Mouse (Mus musculus) heart, embryonic 14.5 days (tissue): Measurements from ENCODE around the gene Exosc7. TPM values are rescaled to one million over a fixed set of nuclear protein-coding genes. Genes with fewer than 3 reads are reported as not detected.

ENCODE experiments used
- ATAC-seq: fragments of 200-750 bp; cut with Nextera tagmentation; 2 replicates; pipeline ENCODE4 v1.8.0; 2017; ENCODE audit warnings: low read depth, moderate TSS enrichment; ENCODE audit not compliant: insufficient number of reproducible peaks, insufficient read depth, low FRiP score
- H3K27ac ChIP-seq, 2 experiments: fragments of 200-500 bp in 1 of 2; fragments of 300-500 bp in 1 of 2; sonication (generic) in 1 of 2; replicated peaks in 1 of 2; 2 replicates each; pipeline ENCODE4 v1.5.1; 2012 to 2014; ENCODE audit warnings: low read depth in 2 of 2, low read length in 2 of 2, control low read depth in 1 of 2, mild to moderate bottlenecking in 1 of 2, mixed read lengths in 1 of 2; ENCODE audit not compliant: control insufficient read depth in 1 of 2, insufficient read depth in 1 of 2
- H3K27me3 ChIP-seq: fragments of 300-500 bp; sonication (generic); 2 replicates; pipeline ENCODE4 v1.6.1; 2014; ENCODE audit warnings: mild to moderate bottlenecking, low read length, control low read depth; ENCODE audit not compliant: control insufficient read depth, insufficient read depth
- H3K36me3 ChIP-seq: fragments of 300-500 bp; sonication (generic); 2 replicates; pipeline ENCODE4 v1.6.1; 2014; ENCODE audit warnings: mild to moderate bottlenecking, control low read depth, low read length, mixed read lengths; ENCODE audit not compliant: control insufficient read depth, insufficient read depth
- H3K4me1 ChIP-seq, 2 experiments: fragments of 200-500 bp in 1 of 2; fragments of 300-500 bp in 1 of 2; sonication (generic) in 1 of 2; 2 replicates each; pipeline ENCODE4 v1.6.1; 2012 to 2014; ENCODE audit warnings: low read length in 2 of 2, control low read depth in 1 of 2, mixed read lengths in 1 of 2; ENCODE audit not compliant: control insufficient read depth in 2 of 2, insufficient read depth in 2 of 2
- H3K4me2 ChIP-seq: fragments of 300-500 bp; sonication (generic); 2 replicates; pipeline ENCODE4 v1.6.1; 2014; ENCODE audit warnings: mild to moderate bottlenecking, low read length
- H3K4me3 ChIP-seq, 2 experiments: fragments of 200-500 bp in 1 of 2; fragments of 300-500 bp in 1 of 2; sonication (generic) in 1 of 2; 2 replicates each; pipeline ENCODE4 v1.5.1; 2012 to 2014; ENCODE audit warnings: low read length in 2 of 2, mild to moderate bottlenecking in 2 of 2, control low read depth in 1 of 2, low read depth in 1 of 2, moderate library complexity in 1 of 2; ENCODE audit not compliant: control insufficient read depth in 1 of 2, insufficient read depth in 1 of 2
- H3K9ac ChIP-seq: fragments of 300-500 bp; sonication (generic); 2 replicates; pipeline ENCODE4 v1.6.1; 2014; ENCODE audit warnings: mild to moderate bottlenecking, low read length
- H3K9me3 ChIP-seq: fragments of 300-500 bp; sonication (generic); 2 replicates; pipeline ENCODE4 v1.6.1; 2016; ENCODE audit warnings: low read length, control low read depth; ENCODE audit not compliant: control insufficient read depth
- WGBS: fragments of 180-500 bp; shearing (Covaris S2); extraction: QIAGEN DNeasy Blood & Tissue Kit; methylation state at CpG from one replicate; pipeline ENCODE4 v1.1.7; 2014; 5-methylcytosine and 5-hydroxymethylcytosine counted together
- polyA plus RNA-seq: library from polyadenylated mRNA; unstranded; fragments of >200 nt; fragmentation: Nextera tagmentation; extraction: Ambion mirVana; gene quantifications from 2 replicates; pipeline ENCODE4 v1.2.1, GENCODE M21; 2014

Exosc7 gene
- polyA plus RNA-seq, 1 experiment from 2014 or later = 72.9 TPM

GRCm38 (mm10) chr9:123156910-123157361 is 43.9 kb downstream of the Exosc7 start:
- Histone ChIP-seq H3K9me3 (no peaks in the 10 kb centered on the region), H3K4me1 (peaks cover 3 to 5% of the 10 kb centered on the region in 2 experiments; a peak in 1 of 4 replicates), H3K27me3 (no peaks in the 10 kb centered on the region), H3K27ac (no peak overlapping the region), H3K4me2 (peak overlapping the region; percentile 60), H3K36me3 (no peaks in the 10 kb centered on the region), H3K4me3 (peak overlapping the region; percentile 24 to 35; a peak in 3 of 4 replicates), H3K9ac (peak overlapping the region; percentile 38; the same call in 1 of the 2 replicates)
- no peak for ATAC-seq
- WGBS = 23% methylated on average over 30 of the region's 30 CpGs

DNA sequence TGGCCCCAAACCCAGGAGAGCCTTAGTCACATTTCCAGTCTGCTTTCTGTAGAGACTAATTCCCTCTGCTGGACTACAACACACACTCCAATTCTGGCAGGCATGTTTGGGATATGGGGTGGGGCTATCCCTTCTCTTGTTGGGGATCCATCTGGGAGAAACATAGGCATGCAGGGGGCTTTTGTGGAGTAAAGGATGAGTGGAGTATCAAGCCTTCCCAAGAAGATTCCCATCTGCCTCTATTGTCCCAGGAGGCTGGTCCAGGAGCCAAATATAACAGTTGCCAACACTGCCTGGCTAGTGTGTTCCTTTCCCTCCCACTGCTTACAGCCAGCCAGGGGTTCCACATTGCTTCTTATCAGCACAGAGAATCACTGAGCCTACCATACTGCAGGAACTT is 44.7 kb downstream of the Exosc7 start:
- peaks cover 3 to 5% of the 10 kb centered on the region in 2 experiments; a peak in 1 of 4 replicates for H3K4me1 ChIP-seq
- no peaks in the 10 kb centered on the region for H3K9me3 ChIP-seq
- no peaks in the 10 kb centered on the region for H3K27me3 ChIP-seq
- H3K4me2 ChIP-seq = no peak overlapping the region
- H3K9ac ChIP-seq = no peak overlapping the region
- H3K27ac ChIP-seq = no peak overlapping the region
- no peak for ATAC-seq
- H3K4me3 ChIP-seq = no peak overlapping the region
- no peaks in the 10 kb centered on the region for H3K36me3 ChIP-seq

DNA sequence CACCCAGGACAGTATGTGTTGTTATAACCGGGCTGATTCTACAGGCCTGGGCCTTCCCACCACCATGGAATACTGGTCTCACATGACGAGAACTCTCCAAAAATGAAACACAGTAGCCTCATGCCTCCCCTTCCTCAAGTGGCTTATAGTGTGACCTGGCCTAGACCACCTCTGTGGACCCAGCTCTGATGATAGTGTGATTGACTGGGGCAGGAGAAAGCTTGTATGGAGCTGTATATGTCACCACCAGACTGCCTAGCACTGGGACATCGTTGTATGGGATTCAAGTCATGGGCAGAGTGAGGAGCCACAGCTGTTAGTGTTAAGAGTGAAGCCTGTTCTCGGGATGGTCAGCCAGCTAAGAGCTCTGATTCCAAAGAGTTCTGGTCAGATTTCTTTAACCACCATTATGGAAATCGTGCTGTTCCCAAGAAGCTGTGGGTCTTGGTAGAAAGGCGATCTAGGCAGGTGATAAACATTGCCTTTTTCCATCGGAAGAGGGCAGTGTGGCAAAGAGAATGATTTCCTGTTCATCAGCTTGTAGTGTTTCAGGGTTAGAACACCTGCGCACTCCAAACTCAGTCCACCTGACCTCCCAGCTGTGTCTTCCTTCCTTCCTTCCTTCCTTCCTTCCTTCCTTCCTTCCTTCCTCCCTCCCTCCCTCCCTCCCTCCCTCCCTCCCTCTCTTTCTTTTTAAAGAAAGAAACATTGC is 45.3 kb downstream of the Exosc7 start:
- H3K9me3 ChIP-seq = no peaks in the 10 kb centered on the region
- no peaks in the 10 kb centered on the region for H3K36me3 ChIP-seq
- no peak for ATAC-seq
- H3K27ac ChIP-seq = no peak overlapping the region
- H3K27me3 ChIP-seq = no peaks in the 10 kb centered on the region
- peaks cover 3 to 5% of the 10 kb centered on the region in 2 experiments; a peak in 1 of 4 replicates for H3K4me1 ChIP-seq
- WGBS = 59% methylated on average over 8 of the region's 8 CpGs
- no peak overlapping the region for H3K4me3 ChIP-seq
- H3K9ac ChIP-seq = no peak overlapping the region
- H3K4me2 ChIP-seq = no peak overlapping the region

DNA sequence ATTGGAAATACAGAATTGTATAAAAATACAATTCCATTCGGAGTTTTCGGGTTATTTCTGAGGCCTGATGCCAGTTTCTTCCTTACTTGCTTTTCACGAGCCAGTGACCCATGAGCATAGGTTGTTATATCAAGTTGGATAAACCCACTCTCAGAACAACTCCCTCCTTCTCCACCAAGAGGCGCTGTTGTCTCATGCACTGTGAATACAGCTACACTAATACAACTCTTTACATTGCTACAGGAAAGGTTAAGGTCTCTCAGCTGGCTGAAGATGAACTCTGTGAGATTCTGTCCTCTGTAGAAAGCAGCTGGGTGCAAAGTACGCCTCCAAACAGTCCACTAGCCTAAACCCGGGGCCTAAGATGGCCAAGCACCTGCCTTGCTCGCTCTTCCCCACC is 46.3 kb downstream of the Exosc7 start:
- no peaks in the 10 kb centered on the region for H3K36me3 ChIP-seq
- ATAC-seq = no peak

DNA sequence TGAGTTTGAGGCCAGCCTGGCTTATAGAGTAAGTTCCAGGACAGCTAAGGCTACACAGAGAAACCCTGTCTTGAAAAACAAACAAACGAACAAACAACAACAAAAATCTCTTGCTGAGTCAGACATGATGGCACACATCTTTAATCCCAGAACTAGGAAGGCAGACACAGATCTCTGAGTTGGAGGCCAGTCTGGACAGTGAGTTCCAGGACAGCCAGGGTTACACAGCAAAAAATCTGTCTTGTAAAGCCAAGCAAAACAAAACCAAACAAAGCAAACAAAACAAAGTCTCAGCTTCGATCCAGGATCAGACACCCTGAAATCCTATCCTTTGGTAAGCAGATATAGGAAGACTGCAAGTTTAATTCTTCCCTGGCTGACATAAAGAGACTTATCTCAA is 48.8 kb downstream of the Exosc7 start:
- H3K4me1 ChIP-seq = peaks cover 2 to 3% of the 10 kb centered on the region in 2 experiments; a peak in 1 of 4 replicates
- no peak overlapping the region for H3K4me3 ChIP-seq
- ATAC-seq = no peak
- no peak overlapping the region for H3K27ac ChIP-seq
- WGBS = 49% methylated on average over 2 of the region's 2 CpGs
- no peak overlapping the region for H3K4me2 ChIP-seq
- H3K9me3 ChIP-seq = no peaks in the 10 kb centered on the region
- no peaks in the 10 kb centered on the region for H3K27me3 ChIP-seq
- no peak overlapping the region for H3K9ac ChIP-seq
- no peaks in the 10 kb centered on the region for H3K36me3 ChIP-seq

More for the DNA sequence above, 46.3 kb downstream of the Exosc7 start:
- Histone ChIP-seq H3K9me3 (no peaks in the 10 kb centered on the region), H3K4me3 (no peak overlapping the region), H3K27ac (no peak overlapping the region), H3K4me2 (no peak overlapping the region), H3K4me1 (peaks cover 3 to 5% of the 10 kb centered on the region in 2 experiments; a peak in 1 of 4 replicates), H3K9ac (no peak overlapping the region), H3K27me3 (no peaks in the 10 kb centered on the region)
- 50% methylated on average over 7 of the region's 7 CpGs for WGBS

DNA sequence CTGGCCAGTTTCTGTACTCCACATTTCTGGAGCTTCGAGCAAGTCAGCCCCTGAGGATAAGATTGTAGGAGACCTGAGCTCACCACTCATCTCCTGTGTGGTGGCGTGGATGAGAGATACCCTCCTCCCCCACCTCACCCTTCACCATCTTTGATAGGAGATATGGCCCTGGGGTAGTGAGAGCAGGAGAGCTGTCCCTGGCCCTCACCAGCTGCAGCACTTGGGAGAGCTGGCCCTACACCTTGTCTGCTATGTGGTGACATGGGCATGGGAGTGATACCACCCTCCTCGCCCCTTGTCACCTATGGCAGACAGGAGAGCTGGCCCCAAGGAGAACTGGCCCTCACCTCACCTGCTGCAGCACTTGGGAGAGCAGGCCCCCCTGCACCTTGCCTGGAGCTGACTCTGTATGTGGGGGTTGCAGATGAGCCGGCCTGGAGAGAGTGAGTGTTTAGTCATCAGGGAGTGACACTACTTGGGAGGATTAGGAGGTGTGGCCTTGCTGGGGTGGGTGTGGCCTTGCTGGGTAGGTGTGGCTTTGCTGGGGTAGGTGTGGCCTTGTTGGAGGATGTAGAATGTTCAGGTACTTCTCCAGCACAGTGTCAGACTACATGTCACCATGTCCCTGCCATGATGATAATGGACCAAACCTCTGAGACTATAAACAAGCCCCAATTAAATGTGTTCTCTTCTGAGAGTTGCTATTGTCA is 50.1 kb downstream of the Exosc7 start:
- 69% methylated on average over 4 of the region's 4 CpGs for WGBS
- ATAC-seq = peak; percentile 60

DNA sequence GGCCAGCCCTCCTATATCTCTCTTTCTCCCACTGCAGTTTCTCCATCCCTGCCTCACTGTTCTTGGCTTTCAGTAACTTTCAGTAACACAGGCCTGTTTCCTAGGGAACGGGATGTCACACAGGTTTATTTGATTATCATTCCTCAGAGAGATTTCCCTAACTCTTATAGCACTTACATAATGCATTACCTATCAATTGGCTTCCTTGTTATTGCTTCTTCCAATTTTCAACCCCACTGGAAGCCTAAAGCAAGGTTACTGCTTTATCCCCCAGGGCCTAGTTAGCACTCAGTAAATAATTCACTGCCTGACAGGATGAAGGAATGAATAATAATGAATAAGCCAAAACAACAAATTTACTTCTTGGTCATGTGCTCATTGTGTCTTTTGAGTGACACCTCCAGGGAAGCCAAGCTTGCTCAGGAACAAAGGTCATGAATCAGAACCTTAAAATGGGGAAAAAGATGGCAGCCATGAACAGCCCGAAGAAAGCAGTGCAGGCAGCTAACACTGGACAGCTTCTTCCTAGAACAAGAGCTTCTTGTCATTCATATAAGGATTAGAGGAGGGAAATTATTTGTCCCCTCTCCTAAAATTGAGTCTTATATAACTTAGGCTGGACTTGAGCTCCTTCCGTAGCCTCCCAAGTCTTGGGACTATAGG is 52.9 kb downstream of the Exosc7 start:
- Histone ChIP-seq H3K9ac (no peak overlapping the region), H3K36me3 (no peaks in the 10 kb centered on the region), H3K27me3 (no peaks in the 10 kb centered on the region), H3K4me3 (no peak overlapping the region), H3K9me3 (no peaks in the 10 kb centered on the region), H3K4me1 (no peaks in the 10 kb centered on the region), H3K4me2 (no peak overlapping the region), H3K27ac (no peak overlapping the region)
- ATAC-seq = no peak
- WGBS = 90% methylated on average over 3 of the region's 3 CpGs

More for the DNA sequence above, 50.1 kb downstream of the Exosc7 start:
- no peaks in the 10 kb centered on the region for H3K9me3 ChIP-seq
- H3K27me3 ChIP-seq = no peaks in the 10 kb centered on the region
- no peak overlapping the region for H3K4me2 ChIP-seq
- H3K4me1 ChIP-seq = no peaks in the 10 kb centered on the region
- no peak overlapping the region for H3K4me3 ChIP-seq
- H3K27ac ChIP-seq = no peak overlapping the region
- H3K36me3 ChIP-seq = no peaks in the 10 kb centered on the region
- H3K9ac ChIP-seq = no peak overlapping the region
